Mouse (Mus musculus): Measurements from ENCODE around the gene Zfp82.

GRCm38 (mm10) chr7:30121308-30122187 is 48.8 kb upstream of the Zfp82 start, which contains the start of gene Zfp382:
- no peak for TF ChIP-seq CTCF (IDR thresholded peaks at IDR 0.05; ENCODE audit: low read depth, low read length)
- TF ChIP-seq POLR2A (IDR thresholded peaks at IDR 0.05; ENCODE audit: borderline replicate concordance, low read depth, low read length): no peak
